Mouse (Mus musculus): ENCODE data around the gene Sema3g. TPM values are rescaled to one million over a fixed set of nuclear protein-coding genes. Genes with fewer than 3 reads are reported as not detected.

Gene Sema3g
- polyA plus RNA-seq, 1 experiment, result 3.1 TPM

DNA sequence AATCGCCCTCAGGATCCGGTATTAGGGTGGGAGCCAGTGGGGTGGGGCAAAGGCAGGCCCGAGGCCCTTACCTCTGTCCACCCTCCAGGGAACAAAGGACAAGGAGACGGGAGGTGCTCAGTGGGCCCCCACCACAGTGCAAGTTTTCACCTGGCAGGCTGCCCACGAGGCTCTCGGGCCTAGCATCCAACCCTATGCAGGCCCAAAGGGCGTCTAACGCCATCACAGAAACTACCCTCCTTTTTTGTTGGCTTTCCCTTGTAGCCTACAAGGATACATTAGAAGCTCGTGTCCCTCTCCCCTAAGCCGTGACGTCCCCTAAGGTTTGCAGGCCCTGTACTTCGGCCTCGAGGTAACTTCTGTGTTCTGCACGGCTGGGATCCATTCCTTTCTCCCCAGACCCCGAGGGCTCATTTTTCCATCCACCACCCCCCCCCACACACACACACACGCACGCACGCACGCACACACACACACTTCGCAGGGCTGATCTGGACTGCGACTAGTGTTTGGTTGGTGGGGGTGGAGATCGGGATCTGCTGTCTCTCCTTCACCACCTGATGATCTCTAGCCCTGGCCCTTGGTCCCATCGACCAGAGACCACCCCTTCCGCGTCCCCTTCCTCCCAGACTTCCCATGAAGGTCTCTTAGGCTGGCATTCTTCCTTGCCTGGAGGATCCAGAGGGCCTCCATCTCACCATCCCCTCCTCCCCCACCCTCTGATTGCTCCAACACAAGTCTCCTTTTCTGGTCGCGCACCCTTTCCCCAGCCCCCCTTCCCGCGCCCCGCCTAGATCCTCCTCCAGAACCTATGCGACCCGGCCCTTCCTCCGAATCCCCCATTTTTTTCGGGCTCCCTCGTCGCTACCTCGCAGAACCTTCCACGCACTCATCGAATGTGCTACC lies 11.8 kb upstream of the Sema3g start:
- Histone ChIP-seq H3K4me3 (ENCODE audit: insufficient read depth, low read length) (peak overlapping the region; percentile 74), H3K4me1 (ENCODE audit: control insufficient read depth, insufficient read depth, low read length) (peaks cover 6% of the 10 kb centered on the region; the same call in 1 of the 2 replicates), H3K27ac (ENCODE audit: insufficient read depth, low read length) (peak overlapping the region; percentile 90)
- peak; percentile 54; the same call in 1 of the 2 replicates for TF ChIP-seq POLR2A (IDR thresholded peaks at IDR 0.05; ENCODE audit: extremely low read depth, insufficient read depth, low read length)
- no peak for TF ChIP-seq CTCF (IDR thresholded peaks at IDR 0.05; ENCODE audit: extremely low read depth, insufficient read depth, low read length)

DNA sequence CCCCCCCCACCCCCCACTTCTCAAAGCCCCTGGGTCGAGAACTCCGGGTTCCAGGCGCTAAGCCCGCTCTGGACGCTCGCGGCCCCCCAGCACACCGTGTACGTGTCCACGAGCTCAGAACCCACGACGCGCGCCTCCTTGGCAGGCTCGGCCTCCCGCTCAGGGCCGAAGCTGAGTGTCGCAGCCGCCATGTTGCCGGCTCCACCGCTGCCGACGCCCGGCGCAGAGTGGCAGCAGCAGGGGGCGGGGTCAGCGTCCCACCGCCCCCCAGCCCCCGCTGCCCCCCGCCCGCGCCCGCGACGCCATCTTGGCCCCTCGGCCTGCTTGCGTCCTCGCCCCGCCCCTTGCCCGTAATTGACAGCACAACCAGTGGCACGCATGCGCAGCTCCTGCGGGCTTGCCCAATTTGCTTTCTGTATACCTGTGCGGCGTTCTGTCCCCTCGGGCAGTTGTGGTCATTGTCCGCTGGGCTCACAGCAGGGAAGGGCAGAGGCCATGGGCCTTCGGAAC lies 11.1 kb upstream of the Sema3g start:
- Histone ChIP-seq H3K27ac (ENCODE audit: insufficient read depth, low read length) (peak overlapping the region; percentile 90), H3K4me3 (ENCODE audit: insufficient read depth, low read length) (peak overlapping the region; percentile 74), H3K4me1 (ENCODE audit: control insufficient read depth, insufficient read depth, low read length) (peaks cover 6% of the 10 kb centered on the region; the same call in 1 of the 2 replicates)
- TF ChIP-seq POLR2A (IDR thresholded peaks at IDR 0.05; ENCODE audit: extremely low read depth, insufficient read depth, low read length) (peak; percentile 88), CTCF (IDR thresholded peaks at IDR 0.05; ENCODE audit: extremely low read depth, insufficient read depth, low read length) (no peak)

DNA sequence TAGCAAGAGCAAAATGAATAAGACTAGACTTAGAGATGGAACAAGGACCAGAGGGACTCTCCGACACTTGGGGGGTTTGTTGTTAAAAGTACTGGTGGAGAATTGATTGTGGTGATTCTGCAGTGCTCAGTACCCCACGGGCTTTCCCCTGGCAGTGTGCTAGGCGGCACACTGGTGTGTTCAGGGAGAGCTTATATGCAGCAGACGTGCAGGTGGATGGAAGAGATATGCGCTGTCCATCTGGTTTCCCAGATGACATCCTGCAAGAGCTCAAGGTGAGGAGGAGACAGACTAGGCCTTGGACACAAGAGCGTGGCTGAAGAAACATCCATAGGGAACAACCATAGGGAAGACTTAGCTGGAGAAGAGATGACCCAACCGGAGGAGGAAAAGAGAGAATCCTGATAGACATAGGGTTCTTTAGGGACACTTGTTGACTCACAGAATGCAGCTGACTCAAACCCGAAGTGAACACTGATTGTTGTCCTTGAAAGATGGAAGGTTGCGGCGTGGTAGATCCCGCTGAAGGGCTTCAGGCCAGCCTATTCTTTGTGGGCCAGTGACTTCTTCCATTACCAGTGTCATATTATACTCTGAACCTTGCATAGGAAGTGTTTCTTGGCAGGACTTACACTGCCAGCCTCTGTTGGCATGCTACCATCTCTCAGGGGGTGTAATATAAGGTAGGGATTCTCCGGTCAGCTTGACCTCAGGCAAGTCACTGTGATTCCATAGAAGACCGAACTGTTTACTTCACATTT lies 10.4 kb upstream of the Sema3g start:
- Histone ChIP-seq H3K4me1 (ENCODE audit: control insufficient read depth, insufficient read depth, low read length) (peaks cover 6% of the 10 kb centered on the region; the same call in 1 of the 2 replicates), H3K27ac (ENCODE audit: insufficient read depth, low read length) (peak overlapping the region; percentile 74), H3K4me3 (ENCODE audit: insufficient read depth, low read length) (peak overlapping the region; percentile 74)
- TF ChIP-seq CTCF (IDR thresholded peaks at IDR 0.05; ENCODE audit: extremely low read depth, insufficient read depth, low read length) (no peak), POLR2A (IDR thresholded peaks at IDR 0.05; ENCODE audit: extremely low read depth, insufficient read depth, low read length) (no peak)

DNA sequence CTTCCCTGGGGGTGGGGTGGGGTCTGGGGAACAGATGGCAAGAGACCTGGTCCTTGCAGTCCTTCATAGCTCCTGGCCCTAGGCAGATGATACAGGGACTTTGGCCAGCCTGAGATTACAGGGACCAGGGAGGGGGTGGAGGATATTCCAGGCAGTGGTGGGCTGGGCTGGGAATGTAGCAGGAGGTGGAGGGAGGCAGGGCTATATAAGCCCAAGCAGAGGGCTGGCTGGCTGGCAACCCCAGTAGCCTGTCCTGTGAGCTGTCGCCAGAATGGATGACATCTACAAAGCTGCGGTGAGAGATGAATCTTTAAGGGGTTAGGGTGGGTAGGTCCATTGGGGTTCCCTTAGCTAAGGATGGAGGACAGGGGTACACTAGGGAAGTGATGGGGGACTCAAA lies 9.6 kb upstream of the Sema3g start, which contains the start of gene Tnnc1:
Gene Tnnc1 (plus strand): TSS at position 229 of the 400 bp plus-strand sequence.
- Histone ChIP-seq H3K27ac (ENCODE audit: insufficient read depth, low read length) (peak within 1 kb of the TSS; percentile 74; the same call in 1 of the 2 replicates), H3K4me1 (ENCODE audit: control insufficient read depth, insufficient read depth, low read length) (peaks cover 6% of the 10 kb centered on the region; the same call in 1 of the 2 replicates), H3K4me3 (ENCODE audit: insufficient read depth, low read length) (peak within 1 kb of the TSS; percentile 74)
- TF ChIP-seq CTCF (IDR thresholded peaks at IDR 0.05; ENCODE audit: extremely low read depth, insufficient read depth, low read length) (no peak), POLR2A (IDR thresholded peaks at IDR 0.05; ENCODE audit: extremely low read depth, insufficient read depth, low read length) (no peak)

DNA sequence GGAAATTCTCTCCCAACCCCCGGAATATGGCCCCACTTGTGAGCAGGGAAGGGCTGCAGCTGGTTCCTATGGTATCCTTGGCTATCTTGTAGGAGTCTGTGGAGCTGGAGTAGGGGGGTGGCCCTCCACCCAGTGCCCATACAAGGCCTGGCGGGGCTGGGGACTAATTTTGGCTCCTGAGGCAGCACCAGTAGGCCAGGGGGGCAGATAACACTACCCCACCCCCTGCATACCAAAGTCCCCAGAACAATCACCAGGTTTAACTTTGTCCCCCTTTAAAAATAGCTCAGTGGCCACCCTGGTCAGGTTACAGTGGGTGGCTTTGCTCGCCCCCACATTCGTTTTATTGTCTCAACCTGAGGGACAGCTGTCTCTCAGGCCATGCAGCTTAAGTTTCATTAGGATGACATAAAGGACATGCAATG lies 8.5 kb upstream of the Sema3g start:
- TF ChIP-seq POLR2A (IDR thresholded peaks at IDR 0.05; ENCODE audit: extremely low read depth, insufficient read depth, low read length) (no peak), CTCF (IDR thresholded peaks at IDR 0.05; ENCODE audit: extremely low read depth, insufficient read depth, low read length) (no peak)
- H3K4me3 ChIP-seq (ENCODE audit: insufficient read depth, low read length), result no peak overlapping the region

DNA sequence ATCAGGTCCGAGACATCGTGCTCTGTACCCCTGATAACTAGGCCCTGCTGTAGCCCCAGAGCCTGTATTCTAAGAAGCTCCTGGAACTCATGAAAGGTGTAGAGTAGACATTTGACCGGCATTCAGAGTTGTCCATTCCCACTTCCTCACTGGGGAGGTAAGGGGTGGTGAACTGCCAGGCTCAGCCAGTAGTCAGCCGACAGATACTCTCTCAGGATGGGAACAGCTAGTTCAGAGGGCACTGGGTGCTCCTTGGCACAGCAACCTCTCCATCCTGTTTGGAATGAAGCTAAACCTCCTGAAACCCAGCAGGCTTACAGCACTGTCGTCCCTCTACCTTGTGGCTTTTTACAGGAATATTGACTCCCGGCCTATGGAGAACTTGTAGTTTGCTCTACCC lies 5.8 kb upstream of the Sema3g start:
- H3K27ac ChIP-seq (ENCODE audit: insufficient read depth, low read length), result no peak overlapping the region
- H3K4me3 ChIP-seq (ENCODE audit: insufficient read depth, low read length), result no peak overlapping the region
- TF ChIP-seq CTCF (IDR thresholded peaks at IDR 0.05; ENCODE audit: extremely low read depth, insufficient read depth, low read length) (no peak), POLR2A (IDR thresholded peaks at IDR 0.05; ENCODE audit: extremely low read depth, insufficient read depth, low read length) (no peak)
- H3K4me1 ChIP-seq (ENCODE audit: control insufficient read depth, insufficient read depth, low read length), result peaks cover 4% of the 10 kb centered on the region; the same call in 1 of the 2 replicates

More for the DNA sequence above, 8.5 kb upstream of the Sema3g start:
- no peak overlapping the region for H3K27ac ChIP-seq (ENCODE audit: insufficient read depth, low read length)
- H3K4me1 ChIP-seq (ENCODE audit: control insufficient read depth, insufficient read depth, low read length), result peaks cover 6% of the 10 kb centered on the region; the same call in 1 of the 2 replicates

DNA sequence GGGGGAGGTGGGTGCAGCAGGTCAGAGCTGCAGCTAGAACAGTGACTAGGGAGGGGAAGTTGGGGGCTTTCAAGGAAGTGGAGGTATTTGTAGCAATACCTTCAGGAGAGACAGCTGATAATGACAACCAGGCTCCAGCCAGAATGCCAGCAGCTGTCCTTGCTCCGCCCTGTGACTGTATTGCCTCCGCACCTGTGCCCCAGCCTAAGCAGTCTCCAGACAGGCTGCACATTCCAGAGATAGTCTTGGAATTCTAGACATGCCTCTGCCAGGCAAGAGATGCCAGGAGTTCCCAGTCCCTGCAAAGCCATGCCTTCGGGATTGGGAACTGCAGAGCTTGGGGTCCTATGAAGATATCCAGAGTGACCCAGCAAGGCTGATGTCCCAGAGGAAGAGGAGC lies 5.2 kb upstream of the Sema3g start:
- H3K27ac ChIP-seq (ENCODE audit: insufficient read depth, low read length), result no peak overlapping the region
- peaks cover under 1% of the 10 kb centered on the region; the same call in 1 of the 2 replicates for H3K4me1 ChIP-seq (ENCODE audit: control insufficient read depth, insufficient read depth, low read length)
- TF ChIP-seq CTCF (IDR thresholded peaks at IDR 0.05; ENCODE audit: extremely low read depth, insufficient read depth, low read length) (no peak), POLR2A (IDR thresholded peaks at IDR 0.05; ENCODE audit: extremely low read depth, insufficient read depth, low read length) (no peak)
- H3K4me3 ChIP-seq (ENCODE audit: insufficient read depth, low read length), result no peak overlapping the region

DNA sequence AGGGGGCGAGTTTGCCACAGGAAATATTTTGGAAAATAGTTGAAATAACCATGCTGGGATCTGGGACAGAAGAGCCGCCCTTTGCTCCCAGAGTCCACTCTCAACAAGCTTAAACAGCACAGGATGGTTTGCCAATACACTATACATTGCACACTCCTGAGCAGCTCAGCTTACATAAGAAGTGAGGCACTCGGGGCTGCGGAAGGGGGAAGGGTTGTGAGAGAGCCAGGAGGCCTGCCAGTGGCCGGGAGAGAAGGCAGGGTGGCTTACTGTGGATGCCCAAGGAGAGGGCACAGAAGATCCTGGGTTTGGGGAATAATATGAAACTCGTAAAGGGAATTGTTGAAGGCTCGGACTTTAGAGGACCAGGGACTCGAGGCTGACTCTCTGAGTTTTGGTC lies 3.8 kb upstream of the Sema3g start:
- H3K4me3 ChIP-seq (ENCODE audit: insufficient read depth, low read length), result no peak overlapping the region
- TF ChIP-seq POLR2A (IDR thresholded peaks at IDR 0.05; ENCODE audit: extremely low read depth, insufficient read depth, low read length) (no peak), CTCF (IDR thresholded peaks at IDR 0.05; ENCODE audit: extremely low read depth, insufficient read depth, low read length) (no peak)
- H3K27ac ChIP-seq (ENCODE audit: insufficient read depth, low read length), result no peak overlapping the region
- no peaks in the 10 kb centered on the region for H3K4me1 ChIP-seq (ENCODE audit: control insufficient read depth, insufficient read depth, low read length)

DNA sequence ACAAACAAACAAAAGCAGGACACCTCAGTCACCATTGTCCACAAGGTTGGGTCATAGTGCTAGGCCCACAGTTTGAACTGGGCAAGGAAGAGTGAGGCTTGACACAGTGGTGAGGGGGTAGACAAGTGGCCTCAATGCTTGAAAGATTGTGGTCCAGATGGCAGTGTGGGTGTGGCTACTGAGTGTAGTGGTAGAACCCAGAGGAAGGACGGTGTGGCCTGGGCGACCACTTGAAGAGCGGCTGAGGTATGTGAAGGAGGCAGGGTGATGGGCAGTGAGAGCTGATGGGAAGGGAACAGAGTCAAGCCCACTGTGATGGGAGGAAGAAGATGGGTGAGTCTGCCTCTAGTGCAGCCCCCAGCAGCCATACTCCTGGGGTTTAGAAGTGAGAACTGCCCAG lies 3.0 kb upstream of the Sema3g start:
- no peak for TF ChIP-seq CTCF (IDR thresholded peaks at IDR 0.05; ENCODE audit: extremely low read depth, insufficient read depth, low read length)
- no peak for TF ChIP-seq POLR2A (IDR thresholded peaks at IDR 0.05; ENCODE audit: extremely low read depth, insufficient read depth, low read length)
- Histone ChIP-seq H3K4me1 (ENCODE audit: control insufficient read depth, insufficient read depth, low read length) (no peaks in the 10 kb centered on the region), H3K27ac (ENCODE audit: insufficient read depth, low read length) (no peak overlapping the region), H3K4me3 (ENCODE audit: insufficient read depth, low read length) (no peak overlapping the region)
